Mouse (Mus musculus) v-Abl transformed pro-B cells (cell line): ENCODE data around the gene Il12rb1.

Source experiments
- in situ Hi-C, 2 experiments: fragments of 400-800 bp; cut with MboI; formaldehyde crosslinking; loops; one replicate each; pipeline ENCODE4 v1.15.1; 2025; ENCODE audit not compliant: unreplicated experiment in 2 of 2

Gene Il12rb1

GRCm38 (mm10) chr8:70772890-70773289 is 35.4 kb upstream of the Il12rb1 start:
- in situ Hi-C loops = no loop called here

GRCm38 (mm10) chr8:70773410-70773809 is 34.8 kb upstream of the Il12rb1 start:
- in situ Hi-C loops = no loop called here

- in situ Hi-C loops = no loop called here
These were observed 34.4 kb upstream of the Il12rb1 start for GRCm38 (mm10) chr8:70773833-70774232.

- in situ Hi-C loops = no loop called here
These were observed 33.5 kb upstream of the Il12rb1 start for GRCm38 (mm10) chr8:70774740-70775139.

- in situ Hi-C loops = no loop called here
These were observed 33.0 kb upstream of the Il12rb1 start for GRCm38 (mm10) chr8:70775227-70775626.

- in situ Hi-C loops = no loop called here
These were observed 32.3 kb upstream of the Il12rb1 start for GRCm38 (mm10) chr8:70775851-70776495.

GRCm38 (mm10) chr8:70776496-70777444 is 31.5 kb upstream of the Il12rb1 start, which contains the start of gene Pik3r2:
Gene Pik3r2 (minus strand): TSS chr8:70776713.
- in situ Hi-C loops = no loop called here

- in situ Hi-C loops = no loop called here
These were observed 28.2 kb upstream of the Il12rb1 start for GRCm38 (mm10) chr8:70780093-70780492.

GRCm38 (mm10) chr8:70786291-70787050 is 21.8 kb upstream of the Il12rb1 start:
- in situ Hi-C loops = no loop called here

GRCm38 (mm10) chr8:70787051-70787445 is 21.2 kb upstream of the Il12rb1 start:
- in situ Hi-C loops = no loop called here

GRCm38 (mm10) chr8:70787941-70788667 is 20.1 kb upstream of the Il12rb1 start:
- in situ Hi-C loops = no loop called here

- in situ Hi-C loops = no loop called here
These were observed 19.2 kb upstream of the Il12rb1 start for GRCm38 (mm10) chr8:70789046-70789445.

- in situ Hi-C loops = no loop called here
These were observed 17.4 kb upstream of the Il12rb1 start for GRCm38 (mm10) chr8:70790846-70791245.

GRCm38 (mm10) chr8:70791294-70791701 is 17.0 kb upstream of the Il12rb1 start:
- in situ Hi-C loops = no loop called here

- in situ Hi-C loops = no loop called here
These were observed 16.1 kb upstream of the Il12rb1 start for GRCm38 (mm10) chr8:70791975-70792691.

- in situ Hi-C loops = no loop called here
These were observed 15.5 kb upstream of the Il12rb1 start for GRCm38 (mm10) chr8:70792700-70793099.

GRCm38 (mm10) chr8:70794215-70794614 is 14.0 kb upstream of the Il12rb1 start:
- in situ Hi-C loops = no loop called here

- in situ Hi-C loops = no loop called here
These were observed 12.9 kb upstream of the Il12rb1 start for GRCm38 (mm10) chr8:70795370-70795769.

GRCm38 (mm10) chr8:70796403-70797080 is 11.7 kb upstream of the Il12rb1 start:
- in situ Hi-C loops = no loop called here
